Mouse (Mus musculus) embryonic facial prominence, embryonic 15.5 days (tissue): ENCODE measurements around the gene Gm7029. TPM values are rescaled to one million over a fixed set of nuclear protein-coding genes. Genes with fewer than 3 reads are reported as not detected.
"Not testable (repeated sequence)": the region's sequence is repeated elsewhere in the genome, so short reads cannot be mapped to it uniquely, and the experiment has no call there.

Source experiments
- ATAC-seq: fragments of 200-750 bp; cut with Nextera tagmentation; 2 replicates; pipeline ENCODE4 v1.8.0; 2017; ENCODE audit warnings: low read depth, moderate TSS enrichment; ENCODE audit not compliant: insufficient number of reproducible peaks, low FRiP score, low TSS enrichment
- H3K27ac ChIP-seq: fragments of 300-500 bp; sonication (generic); replicated peaks from 2 replicates; pipeline ENCODE4 v1.5.1; 2015; ENCODE audit warnings: mild to moderate bottlenecking, inconsistent platforms
- H3K27me3 ChIP-seq: fragments of 300-500 bp; sonication (generic); 2 replicates; pipeline ENCODE4 v1.6.1; 2015; ENCODE audit warnings: inconsistent platforms
- H3K36me3 ChIP-seq: fragments of 300-500 bp; sonication (generic); 2 replicates; pipeline ENCODE4 v1.6.1; 2015; ENCODE audit warnings: mild to moderate bottlenecking, inconsistent platforms
- H3K4me1 ChIP-seq: fragments of 300-500 bp; sonication (generic); 2 replicates; pipeline ENCODE4 v1.6.1; 2015; ENCODE audit warnings: inconsistent platforms
- H3K4me2 ChIP-seq: fragments of 300-500 bp; sonication (generic); replicated peaks from 2 replicates; pipeline ENCODE4 v1.6.1; 2015; ENCODE audit warnings: mild to moderate bottlenecking, inconsistent platforms
- H3K4me3 ChIP-seq: fragments of 300-500 bp; sonication (generic); replicated peaks from 2 replicates; pipeline ENCODE4 v1.5.1; 2015; ENCODE audit warnings: mild to moderate bottlenecking, inconsistent platforms
- H3K9ac ChIP-seq: fragments of 300-500 bp; sonication (generic); 2 replicates; pipeline ENCODE4 v1.6.1; 2015; ENCODE audit warnings: inconsistent platforms
- H3K9me3 ChIP-seq: fragments of 300-500 bp; sonication (generic); replicated peaks from 2 replicates; pipeline ENCODE4 v1.6.1; 2016; ENCODE audit warnings: inconsistent platforms
- WGBS: fragments of 180-500 bp; shearing (Covaris S2); methylation state at CpG from one replicate; pipeline ENCODE4 v1.1.7; 2015; 5-methylcytosine and 5-hydroxymethylcytosine counted together
- polyA plus RNA-seq: library from polyadenylated mRNA; unstranded; fragments of >200 nt; fragmentation: Nextera tagmentation; extraction: Ambion mirVana; gene quantifications from 2 replicates; pipeline ENCODE4 v1.2.1, GENCODE M21; 2015

The Gm7029 gene
- polyA plus RNA-seq, 1 experiment from 2014 or later = not detected

DNA sequence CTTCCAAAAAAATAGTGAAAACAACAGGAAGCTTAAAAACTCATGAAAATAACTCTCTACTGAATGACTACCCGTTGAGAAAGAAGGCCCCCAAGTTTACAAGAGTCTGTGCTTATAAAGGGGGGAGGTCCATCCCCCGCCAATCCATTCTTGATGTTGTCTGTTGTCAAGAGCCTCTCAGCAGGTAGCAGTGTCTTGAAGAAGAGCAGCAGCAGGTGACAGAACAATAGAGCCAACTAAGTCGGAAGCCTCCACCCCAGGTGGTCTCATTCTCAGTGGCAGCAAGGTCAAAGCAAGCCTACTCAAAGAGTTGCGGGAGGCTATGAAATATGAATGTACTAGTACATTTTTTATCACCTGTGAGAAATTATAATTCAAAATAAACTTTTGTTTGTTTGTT lies 15.8 kb upstream of the Gm7029 start:
- Histone ChIP-seq H3K4me2 (no peak overlapping the region), H3K9ac (no peak overlapping the region), H3K4me3 (no peak overlapping the region), H3K4me1 (no peaks in the 10 kb centered on the region), H3K27me3 (no peaks in the 10 kb centered on the region), H3K9me3 (no peaks in the 10 kb centered on the region), H3K36me3 (no peaks in the 10 kb centered on the region), H3K27ac (no peak overlapping the region)
- WGBS = 82% methylated on average over 4 of the region's 4 CpGs
- ATAC-seq = no peak

DNA sequence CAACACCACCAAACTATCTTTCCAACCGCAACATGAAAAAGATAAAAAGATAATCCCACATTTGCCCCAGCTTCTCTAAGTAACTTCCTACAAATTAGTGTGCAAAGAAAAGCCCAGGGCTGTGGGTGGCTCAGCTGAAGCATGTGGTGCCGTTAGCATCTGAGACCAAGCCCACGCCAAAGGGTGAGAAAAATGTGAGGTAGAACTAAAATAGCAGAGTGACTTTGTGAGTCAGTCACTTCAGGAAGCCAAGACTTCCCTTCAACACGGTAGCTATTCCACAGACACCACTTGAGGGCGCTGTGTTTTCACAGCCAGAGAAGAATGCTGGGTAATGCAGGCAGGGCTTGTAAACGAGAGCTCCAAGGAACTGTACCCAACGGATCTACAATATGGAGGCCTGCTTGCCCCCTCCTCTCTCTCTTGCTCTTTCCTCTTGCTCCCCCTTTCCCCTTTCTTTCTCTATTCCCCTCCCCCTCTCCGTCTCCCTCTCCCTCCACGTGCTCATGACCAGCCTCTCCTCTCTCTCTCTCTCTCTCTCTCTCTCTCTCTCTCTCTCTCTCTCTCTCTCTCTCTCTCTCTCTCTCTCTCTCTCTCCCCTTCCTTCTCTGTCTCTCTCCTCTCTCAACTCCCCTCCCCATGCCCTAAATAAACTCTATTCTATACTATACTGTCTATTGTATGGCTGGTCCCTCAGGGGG lies 8.2 kb upstream of the Gm7029 start:
- no peaks in the 10 kb centered on the region for H3K4me1 ChIP-seq
- WGBS = 29% methylated on average over 9 of the region's 9 CpGs
- no peak overlapping the region for H3K9ac ChIP-seq
- no peaks in the 10 kb centered on the region for H3K9me3 ChIP-seq
- no peak for ATAC-seq
- no peaks in the 10 kb centered on the region for H3K27me3 ChIP-seq
- H3K4me3 ChIP-seq = no peak overlapping the region
- no peaks in the 10 kb centered on the region for H3K36me3 ChIP-seq
- H3K27ac ChIP-seq = no peak overlapping the region
- no peak overlapping the region for H3K4me2 ChIP-seq

DNA sequence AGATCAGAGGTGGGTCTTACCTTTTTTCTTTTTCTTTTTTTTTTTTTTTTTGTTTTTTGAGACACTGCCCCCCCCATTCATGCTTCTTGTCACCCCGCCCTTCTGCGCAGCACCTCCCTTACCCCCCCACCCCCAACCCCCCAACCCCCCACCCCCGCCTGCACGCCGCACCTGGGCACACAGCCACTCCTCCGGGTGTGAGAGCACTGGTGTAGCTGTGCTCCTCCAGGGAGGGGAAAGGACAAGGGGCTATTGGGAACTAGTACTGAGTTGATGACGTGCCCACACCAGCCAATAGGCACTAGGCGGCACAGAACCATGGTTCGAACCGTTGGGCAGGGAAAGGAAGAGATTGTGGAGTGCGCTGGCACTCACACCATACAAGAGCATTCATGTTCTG lies 774 bp downstream of the Gm7029 start:
- WGBS = 85% methylated on average over 9 of the region's 11 CpGs
- H3K9ac ChIP-seq = no peak overlapping the region
- no peak for ATAC-seq
- H3K4me2 ChIP-seq = no peak overlapping the region
- H3K27ac ChIP-seq = no peak overlapping the region
- H3K4me1 ChIP-seq = no peaks in the 10 kb centered on the region
- H3K4me3 ChIP-seq = no peak overlapping the region
- H3K27me3 ChIP-seq = no peaks in the 10 kb centered on the region
- no peaks in the 10 kb centered on the region for H3K9me3 ChIP-seq
- H3K36me3 ChIP-seq = peaks cover 27% of the 10 kb centered on the region

DNA sequence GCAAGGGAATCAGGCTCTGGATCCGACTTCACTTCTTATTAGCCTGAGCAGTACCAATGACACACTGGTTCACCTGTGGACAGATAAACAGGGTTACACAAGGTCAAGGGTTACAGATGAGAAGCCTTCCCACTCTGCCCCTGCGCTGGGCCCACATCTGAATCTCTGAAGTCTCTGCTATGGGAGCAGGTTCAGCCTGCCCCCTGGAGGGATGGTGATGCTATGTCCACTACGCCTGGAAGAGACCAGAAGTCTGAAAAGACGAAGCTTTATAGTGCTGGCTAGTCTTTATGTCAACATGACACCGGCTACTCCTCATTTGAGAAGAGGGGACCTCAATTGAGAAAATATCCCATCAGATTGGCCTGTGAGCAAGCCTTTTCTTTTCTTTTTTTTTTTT lies 2.2 kb downstream of the Gm7029 start:
- not testable (repeated sequence) for H3K4me3 ChIP-seq, H3K9me3 ChIP-seq, H3K4me2 ChIP-seq, H3K27me3 ChIP-seq, H3K4me1 ChIP-seq, ATAC-seq, H3K27ac ChIP-seq, H3K9ac ChIP-seq
- 85% methylated on average over 5 of the region's 5 CpGs for WGBS
- peaks cover 34% of the 10 kb centered on the region for H3K36me3 ChIP-seq

DNA sequence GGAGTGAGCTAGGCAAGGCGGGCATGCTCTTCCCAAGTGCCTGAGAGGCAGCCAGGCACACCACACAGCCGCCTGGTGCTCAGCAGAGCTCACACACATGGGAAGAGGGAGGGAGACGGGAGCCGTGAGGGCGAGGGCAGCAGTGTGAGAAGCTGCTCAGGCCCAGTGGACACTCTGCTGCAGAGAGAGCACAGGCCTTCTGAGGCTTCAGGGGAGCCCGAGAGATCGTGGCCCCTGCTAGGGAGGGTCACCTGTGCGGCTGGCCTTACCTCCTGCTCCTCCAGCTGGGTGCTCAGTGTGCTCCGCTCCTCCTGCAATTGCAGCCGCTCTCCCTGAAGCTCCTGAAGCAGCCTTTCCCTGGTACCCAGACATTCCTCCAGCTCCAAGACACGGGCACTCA lies 10.7 kb downstream of the Gm7029 start:
- H3K4me3 ChIP-seq, H3K9me3 ChIP-seq, H3K4me2 ChIP-seq, H3K27me3 ChIP-seq, H3K9ac ChIP-seq, H3K27ac ChIP-seq, ATAC-seq, H3K4me1 ChIP-seq: not testable (repeated sequence)
- H3K36me3 ChIP-seq = peaks cover 20% of the 10 kb centered on the region
- 94% methylated on average over 10 of the region's 11 CpGs for WGBS

DNA sequence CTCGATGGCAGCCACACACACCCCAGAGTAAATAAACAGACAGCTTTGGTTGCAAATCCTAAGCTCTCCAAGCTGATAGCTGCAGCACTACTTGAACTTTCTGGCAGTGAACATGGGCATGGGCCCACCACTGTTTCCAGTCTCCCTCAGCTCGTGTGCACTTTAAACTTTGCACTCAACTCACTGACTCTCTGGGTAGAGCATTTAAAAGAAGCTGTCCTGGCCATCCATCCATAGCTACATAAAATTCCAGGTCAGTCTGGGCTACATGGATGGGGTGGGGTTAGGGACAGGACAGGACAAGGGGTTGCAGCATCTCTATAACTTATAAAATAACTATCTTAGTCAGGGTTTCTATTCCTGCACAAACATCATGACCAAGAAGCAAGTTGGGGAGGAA lies 14.2 kb downstream of the Gm7029 start:
- H3K9me3 ChIP-seq, H3K36me3 ChIP-seq, H3K27me3 ChIP-seq, H3K4me3 ChIP-seq, H3K27ac ChIP-seq, H3K4me2 ChIP-seq, H3K9ac ChIP-seq, ATAC-seq: not testable (repeated sequence)
- WGBS = 67% methylated on average over 2 of the region's 2 CpGs
- H3K4me1 ChIP-seq = peaks cover 12% of the 10 kb centered on the region

DNA sequence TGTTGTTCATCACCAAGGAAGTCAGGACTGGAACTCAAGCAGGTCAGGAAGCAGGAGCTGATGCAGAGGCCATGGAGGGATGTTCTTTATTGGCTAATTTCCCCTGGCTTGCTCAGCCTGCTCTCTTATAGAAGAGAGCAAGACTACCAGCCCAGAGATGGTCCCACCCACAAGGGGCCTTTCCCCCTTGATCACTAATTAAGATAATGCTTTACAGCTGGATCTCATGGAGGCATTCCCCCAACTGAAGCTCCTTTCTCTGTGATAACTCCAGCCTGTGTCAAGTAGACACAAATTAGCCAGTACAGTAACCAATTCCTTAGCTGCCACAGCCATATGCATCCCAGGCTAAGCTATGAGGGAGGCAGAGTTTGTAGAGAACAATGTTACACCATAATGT lies 14.6 kb downstream of the Gm7029 start:
- peaks cover 12% of the 10 kb centered on the region for H3K4me1 ChIP-seq
- not testable (repeated sequence) for H3K27ac ChIP-seq, H3K4me2 ChIP-seq, ATAC-seq, H3K9me3 ChIP-seq, H3K9ac ChIP-seq, H3K27me3 ChIP-seq, H3K36me3 ChIP-seq
- H3K4me3 ChIP-seq = 0 out of 2 replicates have a peak overlapping the region, but pooled peaks have one; percentile 66

DNA sequence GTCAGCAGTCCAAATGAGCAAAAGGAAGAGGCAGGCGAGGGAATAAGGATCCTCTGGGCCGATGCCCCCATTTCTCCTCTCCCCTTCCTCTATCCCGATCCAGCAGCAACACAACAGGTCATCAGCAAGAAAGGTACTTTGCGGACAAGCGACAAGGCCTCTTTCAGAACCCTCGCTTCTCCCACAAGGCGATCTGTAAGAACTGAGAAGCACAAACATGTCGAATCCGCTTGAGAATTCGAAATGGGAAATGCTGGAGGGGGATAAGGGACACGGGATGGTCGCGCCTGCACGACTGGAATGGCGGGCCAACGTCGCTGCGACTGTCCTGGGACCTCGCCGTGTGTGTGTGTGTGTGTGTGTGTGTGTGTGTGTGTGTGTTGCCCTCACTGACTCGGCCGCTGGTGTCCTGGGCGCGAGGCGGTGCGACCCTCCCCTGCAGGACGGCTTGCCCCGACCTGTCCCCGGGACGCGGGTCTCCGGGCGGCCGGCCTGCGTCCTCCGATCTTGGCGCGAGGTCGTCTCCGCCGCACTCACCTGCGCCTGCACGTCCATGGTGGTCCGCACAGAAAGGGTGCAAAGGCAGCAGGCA lies 16.4 kb downstream of the Gm7029 start:
- not testable (repeated sequence) for H3K9me3 ChIP-seq, ATAC-seq, H3K27ac ChIP-seq, H3K36me3 ChIP-seq, H3K27me3 ChIP-seq
- Histone ChIP-seq H3K4me2 (peak overlapping the region; percentile 73), H3K9ac (peak overlapping the region; percentile 53), H3K4me1 (peaks cover 12% of the 10 kb centered on the region), H3K4me3 (peak overlapping the region; percentile 66)
- under 1% methylated on average over 43 of the region's 44 CpGs for WGBS

DNA sequence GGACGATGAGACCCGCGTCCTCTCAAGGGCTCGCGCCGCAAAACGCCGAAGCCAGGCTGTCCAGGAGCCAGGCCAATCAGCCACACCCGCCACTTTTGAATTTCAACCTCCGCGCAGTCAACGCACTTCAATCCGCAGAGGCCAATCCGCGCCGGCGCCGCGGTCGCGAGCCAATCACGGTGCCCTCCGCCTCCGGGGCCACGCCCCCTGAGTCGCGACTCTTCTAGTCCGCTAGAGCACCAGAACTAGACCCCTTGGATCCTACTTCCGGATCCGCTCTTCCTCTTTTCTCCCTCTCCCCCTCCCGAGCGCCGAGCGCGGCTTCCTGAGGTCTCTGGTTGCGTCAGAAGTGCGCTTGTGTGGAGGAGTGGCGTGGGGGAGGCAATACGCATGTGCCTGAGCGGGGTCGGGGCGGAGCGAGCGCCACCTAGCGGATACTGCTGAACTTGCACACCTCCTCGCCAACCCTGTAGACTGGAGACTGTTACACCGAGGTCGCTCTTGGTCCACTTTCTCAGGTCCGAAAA lies 17.0 kb downstream of the Gm7029 start, which contains the start of gene Kifc1:
TSS of gene Kifc1 (minus strand) at position 129 of the 527 bp plus-strand sequence.
- WGBS = under 1% methylated on average over 49 of the region's 49 CpGs
- H3K4me3 ChIP-seq = peak within 1 kb of the TSS; percentile 66
- H3K9ac ChIP-seq = peak within 1 kb of the TSS; percentile 53
- H3K4me2 ChIP-seq = peak within 1 kb of the TSS; percentile 73
- ATAC-seq = peak; percentile 100
- H3K27me3 ChIP-seq = no peaks in the 10 kb centered on the region
- H3K9me3 ChIP-seq = no peaks in the 10 kb centered on the region
- peaks cover 12% of the 10 kb centered on the region for H3K4me1 ChIP-seq
- no peaks in the 10 kb centered on the region for H3K36me3 ChIP-seq
- no peak within 1 kb of the TSS; the same call in 1 of the 2 replicates for H3K27ac ChIP-seq

DNA sequence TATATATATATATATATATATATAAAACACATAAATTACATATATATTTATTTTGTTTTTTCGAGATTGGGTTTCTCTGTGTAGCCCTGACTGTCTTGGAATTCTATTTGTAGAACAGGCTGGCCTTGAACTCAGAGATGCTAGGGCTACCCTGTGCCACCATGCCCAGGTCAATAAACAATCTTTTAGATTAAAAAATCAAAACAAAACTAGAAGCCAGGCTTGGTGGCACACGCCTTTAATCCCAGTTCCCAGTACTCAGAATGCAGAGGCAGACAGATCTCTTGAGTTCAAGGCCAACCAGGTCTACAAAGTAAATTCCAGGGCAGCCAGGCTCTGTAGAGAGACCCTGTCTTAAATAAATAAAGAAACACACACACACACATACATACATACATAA lies 17.7 kb downstream of the Gm7029 start:
- Histone ChIP-seq H3K9ac (no peak overlapping the region), H3K27ac (no peak overlapping the region), H3K36me3 (no peaks in the 10 kb centered on the region), H3K4me1 (peaks cover 12% of the 10 kb centered on the region), H3K4me2 (no peak overlapping the region), H3K27me3 (no peaks in the 10 kb centered on the region), H3K4me3 (no peak overlapping the region), H3K9me3 (no peaks in the 10 kb centered on the region)
- no peak for ATAC-seq
- 50% methylated on average over 2 of the region's 2 CpGs for WGBS

DNA sequence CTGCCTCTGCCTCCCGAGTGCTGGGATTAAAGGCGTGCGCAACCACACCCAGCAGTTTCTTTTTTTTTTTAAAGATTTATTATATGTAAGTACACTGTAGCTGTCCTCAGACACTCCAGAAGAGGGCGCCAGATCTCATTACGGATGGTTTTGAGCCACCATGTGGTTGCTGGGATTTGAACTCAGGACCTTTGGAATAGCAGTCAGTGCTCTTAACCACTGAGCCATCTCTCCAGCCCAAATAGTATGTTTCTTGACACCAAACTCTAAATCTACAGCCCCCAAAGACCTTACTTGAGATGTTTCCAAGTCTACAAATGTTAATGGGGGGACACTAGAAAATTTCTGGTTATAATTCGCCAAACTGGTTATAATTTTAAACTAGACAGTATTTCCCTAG lies 18.3 kb downstream of the Gm7029 start:
- WGBS = 69% methylated on average over 6 of the region's 6 CpGs
- not testable (repeated sequence) for ATAC-seq
- peaks cover 12% of the 10 kb centered on the region for H3K4me1 ChIP-seq

DNA sequence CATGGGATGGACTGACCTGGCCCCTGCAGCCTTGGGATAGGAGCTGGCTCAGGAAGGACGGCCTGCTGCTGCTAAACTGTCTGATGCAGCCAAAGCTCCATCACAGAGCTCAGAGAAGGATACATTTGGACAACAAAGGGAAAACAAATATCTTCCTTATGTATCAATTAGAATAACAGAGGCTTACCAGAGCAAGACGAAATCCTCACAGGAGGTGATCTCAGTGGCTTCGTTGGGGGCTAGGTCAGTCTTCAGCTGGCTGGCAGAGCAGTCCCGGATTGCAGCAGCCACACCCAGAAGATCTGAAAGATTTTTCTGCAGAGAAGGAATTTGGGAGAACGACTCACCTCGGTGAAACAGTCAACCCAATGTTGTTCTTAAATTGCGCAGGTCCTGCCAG lies 18.8 kb downstream of the Gm7029 start:
- H3K4me1 ChIP-seq = peaks cover 12% of the 10 kb centered on the region
- no peaks in the 10 kb centered on the region for H3K27me3 ChIP-seq
- no peak overlapping the region for H3K27ac ChIP-seq
- 20% methylated on average over 7 of the region's 7 CpGs for WGBS
- no peaks in the 10 kb centered on the region for H3K9me3 ChIP-seq
- no peak overlapping the region for H3K4me3 ChIP-seq
- ATAC-seq = no peak
- no peak overlapping the region for H3K9ac ChIP-seq
- no peak overlapping the region for H3K4me2 ChIP-seq
- H3K36me3 ChIP-seq = no peaks in the 10 kb centered on the region

More for the DNA sequence above, 18.3 kb downstream of the Gm7029 start:
- H3K27ac ChIP-seq, H3K4me2 ChIP-seq, H3K9me3 ChIP-seq, H3K27me3 ChIP-seq, H3K36me3 ChIP-seq, H3K9ac ChIP-seq, H3K4me3 ChIP-seq: not testable (repeated sequence)
